Mouse (Mus musculus) myocyte (in vitro differentiated cells): ENCODE results near the gene Zfp697.

Experiments
- E2F4 ChIP-seq: IDR thresholded peaks from one replicate; pipeline ENCODE4 v1.6.1; 2011; ENCODE audit warnings: mild to moderate bottlenecking, control low read depth, moderate library complexity; ENCODE audit not compliant: insufficient read depth
- POLR2A ChIP-seq: IDR thresholded peaks from one replicate; pipeline ENCODE4 v1.6.1; 2011; ENCODE audit warnings: low read depth, mild to moderate bottlenecking, control low read depth, moderate library complexity; ENCODE audit not compliant: insufficient read length
- TCF12 ChIP-seq: IDR thresholded peaks from one replicate; pipeline ENCODE4 v1.6.1; 2011; ENCODE audit warnings: mild to moderate bottlenecking, control low read depth; ENCODE audit not compliant: poor library complexity, insufficient read depth, severe bottlenecking

DNA sequence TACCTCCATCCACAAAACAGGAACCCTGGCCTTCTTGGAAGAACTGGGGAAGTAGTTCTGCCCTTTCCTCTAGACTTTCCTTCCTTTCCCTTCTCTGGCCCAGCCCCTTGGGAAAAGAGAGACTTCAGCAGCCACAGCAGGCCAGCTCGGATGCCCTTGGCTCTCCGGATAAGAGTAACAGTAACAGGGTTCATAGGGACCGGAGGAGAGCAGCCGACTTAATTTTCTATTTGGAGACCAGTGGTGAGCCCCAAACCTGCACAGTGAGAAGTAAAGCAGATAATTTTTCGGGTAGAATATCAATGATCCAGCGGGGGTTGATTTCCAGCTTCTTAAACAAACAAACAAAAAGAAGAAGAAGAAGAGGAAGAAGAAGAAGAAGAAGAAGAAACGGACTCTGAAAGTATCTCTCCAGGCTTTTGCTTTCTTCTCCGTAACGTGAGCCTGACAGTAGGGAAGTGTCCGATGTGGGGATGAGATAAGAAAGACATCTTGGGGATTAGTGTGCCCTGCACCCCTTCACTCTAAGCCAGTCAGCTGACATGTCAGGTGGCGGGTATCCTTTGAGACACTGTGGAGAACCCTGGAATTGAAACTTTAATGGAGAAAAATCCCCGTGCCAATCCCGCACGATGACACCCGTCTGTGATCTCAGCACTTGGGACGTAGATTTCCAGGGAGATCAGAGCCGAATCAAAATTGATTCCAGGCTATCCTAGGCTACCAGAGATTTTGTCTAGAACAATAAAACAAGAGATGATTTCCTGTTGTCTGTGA, 41.3 kb upstream of the Zfp697 start:
- no peak for TF ChIP-seq TCF12
- no peak for TF ChIP-seq E2F4
- no peak for TF ChIP-seq POLR2A
